ENCODE assay signal across 8 mouse cellular contexts in genomic region chr12:20231986-20232541, GRCm38 (mm10).
DNase-seq lines count a peak whose midpoint lies in the region; ATAC-seq lines count a peak whose summit lies in the region.

No protein-coding gene starts in this region.

- no peak overlapping the region for H3K9ac ChIP-seq in neural tube, embryonic 15.5 days (replicated peaks)
- H3K9ac ChIP-seq in embryonic facial prominence, embryonic 14.5 days (ENCODE audit: low read depth, low read length): no peak overlapping the region
- no peak overlapping the region for H3K9ac ChIP-seq in neural tube, embryonic 11.5 days (ENCODE audit: low read length)

- WGBS in heart, embryonic 10.5 days: 65% methylated on average over 14 of the region's 14 CpGs
- WGBS in neural tube, embryonic 15.5 days: 70% methylated on average over 14 of the region's 14 CpGs
- WGBS in embryonic facial prominence, embryonic 14.5 days: 70% methylated on average over 14 of the region's 14 CpGs
- 68% methylated on average over 14 of the region's 14 CpGs for WGBS in neural tube, embryonic 11.5 days

- peaks cover 30% of the 10 kb centered on the region for H3K36me3 ChIP-seq in heart, embryonic 10.5 days
- peaks cover 33% of the 10 kb centered on the region for H3K36me3 ChIP-seq in neural tube, embryonic 15.5 days
- peaks cover 10% of the 10 kb centered on the region; the same call in 1 of the 2 replicates for H3K36me3 ChIP-seq in embryonic facial prominence, embryonic 14.5 days (ENCODE audit: control insufficient read depth, insufficient read depth, low read length)
- H3K36me3 ChIP-seq in neural tube, embryonic 11.5 days (ENCODE audit: control insufficient read depth, insufficient read depth, low read length): peaks cover 9% of the 10 kb centered on the region

- H3K4me2 ChIP-seq in neural tube, embryonic 15.5 days: no peak overlapping the region
- H3K4me2 ChIP-seq in embryonic facial prominence, embryonic 14.5 days (ENCODE audit: low read depth, low read length): no peak overlapping the region
- H3K4me2 ChIP-seq in neural tube, embryonic 11.5 days (ENCODE audit: low read depth): no peak overlapping the region

- DNase-seq in heart, embryonic 10.5 days (ENCODE audit: low spot score): peak; percentile 80
- no peak for DNase-seq in heart, postnatal 14 days
- peak; percentile 23 for DNase-seq in neural tube, embryonic 10.5 days (ENCODE audit: extremely low spot score, low spot score)
- peak; percentile 2 for DNase-seq in embryonic facial prominence, embryonic 14.5 days (ENCODE audit: low spot score)
- peak; percentile 10 for DNase-seq in neural tube, embryonic 11.5 days (ENCODE audit: low spot score)
- DNase-seq in cerebellum, postnatal 25 days: no peak
- DNase-seq in left cerebral cortex, postnatal 36 days (ENCODE audit: low spot score in 2 of 2): no peak

- peaks cover 17% of the 10 kb centered on the region for H3K27me3 ChIP-seq in heart, embryonic 10.5 days (ENCODE audit: insufficient read depth, poor library complexity, severe bottlenecking)
- no peaks in the 10 kb centered on the region for H3K27me3 ChIP-seq in neural tube, embryonic 15.5 days (replicated peaks)
- H3K27me3 ChIP-seq in embryonic facial prominence, embryonic 14.5 days (replicated peaks; ENCODE audit: control insufficient read depth, insufficient read depth, low read length): no peaks in the 10 kb centered on the region; the same call in 1 of the 2 replicates
- peaks cover 18% of the 10 kb centered on the region for H3K27me3 ChIP-seq in neural tube, embryonic 11.5 days (ENCODE audit: control insufficient read depth, insufficient read depth, low read length)

- H3K27ac ChIP-seq in heart, embryonic 10.5 days: no peak overlapping the region
- no peak overlapping the region for H3K27ac ChIP-seq in neural tube, embryonic 15.5 days (replicated peaks)
- no peak overlapping the region for H3K27ac ChIP-seq in embryonic facial prominence, embryonic 14.5 days (replicated peaks; ENCODE audit: low read depth, low read length)
- H3K27ac ChIP-seq in neural tube, embryonic 11.5 days (ENCODE audit: low read depth, low read length): no peak overlapping the region

- intact Hi-C loops in heart, postnatal 14 days (cut with DNase I): no loop called here
- intact Hi-C loops in left cerebral cortex, postnatal 36 days (cut with DNase I): no loop called here

- H3K4me1 ChIP-seq in heart, embryonic 10.5 days: no peaks in the 10 kb centered on the region
- no peaks in the 10 kb centered on the region for H3K4me1 ChIP-seq in neural tube, embryonic 15.5 days
- no peaks in the 10 kb centered on the region for H3K4me1 ChIP-seq in embryonic facial prominence, embryonic 14.5 days (ENCODE audit: control insufficient read depth, insufficient read depth, low read length)
- no peaks in the 10 kb centered on the region for H3K4me1 ChIP-seq in neural tube, embryonic 11.5 days (ENCODE audit: control insufficient read depth, insufficient read depth, low read length)

- H3K9me3 ChIP-seq in heart, embryonic 10.5 days: peaks cover 72% of the 10 kb centered on the region
- H3K9me3 ChIP-seq in neural tube, embryonic 15.5 days (replicated peaks): peaks cover 71% of the 10 kb centered on the region
- H3K9me3 ChIP-seq in embryonic facial prominence, embryonic 14.5 days (ENCODE audit: control insufficient read depth, low read length): peaks cover 72% of the 10 kb centered on the region
- peaks cover 70% of the 10 kb centered on the region for H3K9me3 ChIP-seq in neural tube, embryonic 11.5 days (ENCODE audit: control insufficient read depth, low read length)

- no peak overlapping the region for H3K4me3 ChIP-seq in heart, embryonic 10.5 days
- no peak overlapping the region for H3K4me3 ChIP-seq in neural tube, embryonic 15.5 days (replicated peaks)
- H3K4me3 ChIP-seq in embryonic facial prominence, embryonic 14.5 days (ENCODE audit: low read depth, low read length): no peak overlapping the region
- no peak overlapping the region for H3K4me3 ChIP-seq in neural tube, embryonic 11.5 days (ENCODE audit: low read depth, low read length)

- ATAC-seq in neural tube, embryonic 15.5 days (ENCODE audit: low FRiP score): no peak
- no peak for ATAC-seq in embryonic facial prominence, embryonic 14.5 days (ENCODE audit: low read depth)
- peak; percentile 20; the same call in 1 of the 2 replicates for ATAC-seq in neural tube, embryonic 11.5 days (ENCODE audit: insufficient read depth, low FRiP score, low TSS enrichment)

Comparison
In these comparisons a context has a peak if more than half of its experiments do, and no peak if none do; other contexts are left out.
1. DNase-seq: peak in heart, embryonic 10.5 days (single experiment), neural tube, embryonic 10.5 days (single experiment), embryonic facial prominence, embryonic 14.5 days (single experiment) and neural tube, embryonic 11.5 days (single experiment); none in heart, postnatal 14 days (0 of 2), cerebellum, postnatal 25 days (0 of 2) and left cerebral cortex, postnatal 36 days (0 of 2).